Mouse (Mus musculus) urinary bladder, postnatal 10 days (tissue): ENCODE results near the gene Tex29.
"Not testable (repeated sequence)": the region's sequence is repeated elsewhere in the genome, so short reads cannot be mapped to it uniquely, and the experiment has no call there.

Experiments used
- DNase-seq: peaks from one replicate; pipeline ENCODE4 v3.0.0; 2022; ENCODE audit warnings: low spot score

Tex29 gene

DNA sequence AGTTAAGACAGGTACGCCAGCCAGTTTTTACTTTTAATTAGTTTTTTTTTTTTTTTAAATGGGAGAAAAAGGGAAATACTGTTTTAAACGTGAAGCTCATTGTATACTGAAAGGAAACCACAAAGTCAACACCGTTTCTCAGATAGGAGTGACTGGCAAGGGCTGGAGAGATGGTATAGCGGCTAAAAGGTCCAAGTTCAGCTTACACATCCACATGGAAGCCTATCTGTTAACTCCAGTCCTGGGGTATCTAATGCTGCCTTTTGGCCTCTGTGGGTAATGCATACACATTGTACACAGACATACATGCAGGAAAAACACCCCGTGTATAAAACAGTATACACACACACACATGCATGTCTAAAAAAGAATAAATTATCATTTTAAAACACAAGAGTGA lies 8.3 kb upstream of the Tex29 start:
- no peak for DNase-seq

DNA sequence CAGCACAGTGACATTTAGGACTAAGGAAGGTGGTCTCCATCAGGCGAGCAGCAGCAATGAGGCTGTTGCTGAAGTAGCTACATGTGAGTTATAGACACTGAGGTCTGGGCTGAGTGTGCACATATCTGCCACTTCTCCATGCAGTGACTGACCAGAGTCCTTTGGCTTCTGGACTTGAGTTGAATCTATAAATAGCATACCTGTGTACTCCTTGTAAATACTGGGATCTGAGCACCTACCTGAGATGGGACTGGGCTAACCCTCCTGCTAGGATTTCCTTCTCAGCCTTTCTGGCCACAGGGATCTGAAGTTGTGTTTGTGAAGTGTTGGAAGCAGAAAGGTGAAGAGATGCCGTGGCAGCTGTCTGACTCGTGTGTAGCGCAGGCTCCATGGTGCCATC lies 7.1 kb upstream of the Tex29 start:
- no peak for DNase-seq

DNA sequence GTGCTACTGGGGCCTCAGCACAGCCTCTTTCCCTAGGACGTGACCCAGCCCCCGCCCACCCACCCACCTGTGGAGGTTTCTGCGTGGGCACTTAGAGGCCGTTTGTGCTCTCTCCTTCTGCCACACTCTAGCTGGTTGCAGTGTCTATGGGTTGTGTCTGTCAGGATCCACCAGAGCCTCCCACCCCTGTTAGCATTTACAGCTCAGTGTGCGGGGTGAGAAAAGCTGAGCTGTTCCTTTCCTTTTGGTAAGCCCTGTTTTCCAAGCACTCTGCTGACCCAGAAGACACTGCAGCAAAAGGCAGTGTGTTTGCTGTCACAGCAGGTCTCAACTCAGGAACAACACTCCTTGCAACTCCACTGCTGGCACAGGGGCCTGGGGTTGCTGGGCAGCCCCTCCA lies 6.1 kb upstream of the Tex29 start:
- no peak for DNase-seq

DNA sequence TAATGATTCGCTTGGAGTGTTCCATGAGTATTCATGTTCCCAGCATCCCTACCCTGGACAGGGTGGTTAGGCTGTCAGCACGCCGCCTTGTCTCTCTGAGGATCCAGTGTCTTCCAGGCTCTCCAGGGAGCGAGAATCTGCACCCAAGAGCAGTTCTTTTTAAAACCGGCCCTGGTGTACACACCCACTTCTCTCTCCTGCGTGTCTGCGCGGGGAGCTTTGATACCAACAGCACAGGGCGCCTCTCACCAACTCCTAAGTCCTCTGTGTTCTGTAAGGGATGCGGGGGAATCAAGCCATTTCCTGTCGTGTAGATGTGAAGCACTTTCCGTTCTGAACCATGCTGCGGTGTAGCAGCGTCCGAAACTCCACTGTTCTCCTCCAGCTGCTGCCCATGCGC lies 5.6 kb upstream of the Tex29 start:
- no peak for DNase-seq

DNA sequence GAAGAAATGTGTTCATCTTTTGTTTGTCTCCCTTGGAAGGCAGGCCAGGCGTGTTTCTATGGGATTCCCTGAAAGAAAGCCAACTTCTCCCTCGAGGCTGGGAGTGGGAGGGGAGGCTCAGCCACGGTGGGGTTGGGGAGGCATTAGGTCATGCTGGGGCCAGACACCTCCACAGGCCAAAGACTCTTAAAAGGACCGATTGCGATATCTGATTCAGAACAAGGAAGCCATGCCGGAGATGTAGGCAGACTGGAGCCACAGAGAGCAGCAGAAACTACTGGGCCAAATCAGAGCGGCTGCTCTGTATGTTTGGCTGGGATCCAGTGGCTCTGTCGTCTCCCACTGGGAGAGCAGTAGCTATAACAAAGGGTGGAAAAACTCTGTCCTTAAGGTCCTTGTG lies 1.3 kb downstream of the Tex29 start:
- DNase-seq = no peak

DNA sequence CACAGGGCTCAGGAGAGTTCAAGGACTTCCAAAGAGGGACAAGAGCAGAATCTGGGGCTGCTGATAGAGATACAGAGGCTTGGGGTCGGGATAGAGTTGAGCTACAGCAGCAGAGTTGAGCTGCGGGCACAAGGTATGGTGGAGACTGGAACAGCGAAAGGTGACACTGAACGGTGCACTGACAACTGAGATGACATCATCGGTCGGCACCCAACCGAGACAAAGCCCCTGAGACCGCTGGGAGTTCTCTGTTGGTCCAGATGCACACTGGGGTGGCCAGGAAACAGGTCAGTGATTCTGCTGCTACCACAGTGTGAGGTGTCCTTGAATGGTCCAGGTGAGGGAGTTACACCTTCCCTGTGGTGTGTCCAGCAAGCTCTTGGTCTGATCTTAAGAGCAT lies 2.5 kb downstream of the Tex29 start:
- DNase-seq = no peak

DNA sequence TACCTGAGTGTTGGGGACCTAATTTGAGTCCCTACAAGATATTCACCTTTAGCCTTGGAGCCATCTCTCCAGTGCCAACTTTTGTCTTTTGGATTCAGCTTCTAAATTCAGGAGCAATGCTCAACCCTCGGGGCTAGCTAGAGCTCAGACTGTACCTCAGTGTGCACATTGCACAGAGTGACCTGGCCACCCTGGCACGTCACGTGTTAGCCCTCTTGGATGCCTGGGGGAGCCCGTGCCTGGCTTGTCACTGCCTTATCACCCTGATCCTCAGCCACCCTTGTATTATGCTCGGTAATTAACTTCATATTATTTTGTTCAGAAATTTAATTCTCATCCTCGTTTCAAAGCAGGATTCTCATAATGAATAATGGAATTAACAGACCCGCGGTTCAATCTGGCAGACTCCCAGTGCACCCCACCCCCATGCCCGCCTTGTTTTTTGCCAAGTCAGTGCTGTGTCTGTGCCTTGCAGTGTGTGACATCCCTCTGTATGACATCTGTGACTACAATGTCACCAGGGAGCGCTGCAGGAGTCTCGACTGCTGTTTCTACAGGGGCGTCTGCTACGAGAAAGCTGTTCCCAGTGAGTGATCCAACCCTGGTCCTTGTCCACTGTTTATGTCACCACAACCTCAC lies 3.5 kb downstream of the Tex29 start:
- DNase-seq = no peak

DNA sequence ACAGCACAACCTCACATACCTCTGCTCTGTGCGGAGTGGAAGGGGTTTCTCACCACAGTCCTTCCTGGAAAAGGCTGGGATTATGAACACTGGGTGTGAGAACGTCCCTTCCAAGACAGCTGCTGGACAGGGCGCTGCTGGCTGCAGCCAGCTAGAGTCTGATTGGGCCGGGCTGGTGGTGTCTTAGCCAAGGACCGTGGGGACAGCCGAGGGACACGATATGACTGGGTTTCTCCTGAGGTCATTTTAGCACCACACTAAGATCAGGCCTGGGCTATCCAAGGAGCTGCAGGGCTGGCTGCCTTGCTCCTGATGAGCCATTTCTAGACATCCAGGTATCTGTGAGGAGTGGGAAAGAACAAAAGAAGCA lies 4.0 kb downstream of the Tex29 start:
- DNase-seq = no peak

DNA sequence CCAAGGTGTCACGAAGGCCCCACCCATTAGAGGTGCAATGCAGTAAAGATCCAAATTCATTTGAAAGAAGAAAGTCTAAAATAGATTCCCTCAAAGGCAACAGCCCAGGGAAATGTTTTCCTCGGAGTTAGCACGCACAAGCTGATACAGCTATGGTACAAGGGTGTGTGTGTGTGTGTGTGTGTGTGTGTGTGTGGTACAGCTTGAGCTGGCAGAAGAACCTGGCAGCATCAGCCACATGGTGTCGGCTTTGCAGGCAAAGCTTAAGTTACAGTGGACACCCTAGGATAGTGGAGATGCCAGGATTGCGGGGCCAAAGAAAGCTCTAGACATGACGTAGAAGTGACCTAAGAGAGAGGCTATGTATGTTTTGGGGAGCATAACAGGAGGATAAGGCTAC lies 6.5 kb downstream of the Tex29 start:
- DNase-seq = no peak

DNA sequence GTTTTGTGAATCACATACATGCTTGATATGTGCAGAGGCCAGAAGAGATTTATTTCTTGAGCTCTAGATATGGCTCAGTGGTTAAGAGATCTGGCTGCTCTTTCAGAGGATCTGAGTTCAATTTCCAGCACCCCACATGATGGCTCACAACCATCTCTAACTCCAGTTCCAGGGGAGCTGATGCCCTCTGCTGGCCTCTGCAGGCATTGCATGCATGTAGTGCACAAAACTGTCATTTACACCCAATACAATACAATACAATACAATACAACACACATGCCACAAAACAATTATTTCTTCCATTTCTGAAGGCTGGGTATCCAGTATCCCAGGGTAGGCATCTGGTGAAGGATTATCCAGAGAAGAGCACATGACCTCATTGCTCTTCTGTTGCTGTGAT lies 27.6 kb downstream of the Tex29 start:
- DNase-seq = no peak

DNA sequence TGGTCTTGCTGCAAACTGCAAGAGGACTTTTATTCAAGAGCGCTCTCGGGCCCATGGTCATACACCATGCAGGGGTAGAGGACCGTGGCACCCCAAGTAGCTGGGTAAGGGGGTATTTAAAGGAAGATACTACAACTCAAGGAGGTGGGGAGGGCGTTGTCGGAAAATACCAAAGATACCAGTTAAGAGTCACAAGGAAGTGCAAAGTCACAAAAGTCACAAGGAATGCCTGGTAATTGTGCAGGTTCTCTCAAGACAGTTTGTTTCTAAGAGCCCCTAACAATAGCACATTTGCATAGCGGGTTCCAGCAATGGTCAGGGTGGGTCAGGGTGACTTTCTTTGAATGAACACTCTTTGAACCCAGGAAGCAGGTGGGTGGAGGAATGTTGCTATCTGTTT lies 34.0 kb downstream of the Tex29 start:
- not testable (repeated sequence) for DNase-seq

DNA sequence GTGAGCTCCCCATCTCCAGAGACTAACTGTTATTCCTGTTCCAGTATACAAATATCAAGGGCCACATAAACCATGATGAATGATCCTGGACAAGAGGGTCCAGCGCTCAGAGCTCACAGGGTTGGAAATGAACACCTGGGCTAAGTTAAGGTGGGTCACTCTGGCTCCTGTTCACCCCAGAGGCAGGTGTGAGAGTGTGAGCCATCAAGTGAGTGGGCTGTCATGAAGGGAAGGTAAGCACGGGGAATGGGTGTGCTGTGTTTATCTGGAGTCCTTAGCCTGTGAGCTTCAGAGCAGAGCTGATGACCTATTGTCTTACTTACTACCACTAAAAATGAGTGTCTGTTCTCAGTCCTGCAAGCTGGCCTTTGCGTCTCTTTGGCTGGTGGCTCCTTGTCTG lies 44.4 kb downstream of the Tex29 start:
- DNase-seq = no peak

DNA sequence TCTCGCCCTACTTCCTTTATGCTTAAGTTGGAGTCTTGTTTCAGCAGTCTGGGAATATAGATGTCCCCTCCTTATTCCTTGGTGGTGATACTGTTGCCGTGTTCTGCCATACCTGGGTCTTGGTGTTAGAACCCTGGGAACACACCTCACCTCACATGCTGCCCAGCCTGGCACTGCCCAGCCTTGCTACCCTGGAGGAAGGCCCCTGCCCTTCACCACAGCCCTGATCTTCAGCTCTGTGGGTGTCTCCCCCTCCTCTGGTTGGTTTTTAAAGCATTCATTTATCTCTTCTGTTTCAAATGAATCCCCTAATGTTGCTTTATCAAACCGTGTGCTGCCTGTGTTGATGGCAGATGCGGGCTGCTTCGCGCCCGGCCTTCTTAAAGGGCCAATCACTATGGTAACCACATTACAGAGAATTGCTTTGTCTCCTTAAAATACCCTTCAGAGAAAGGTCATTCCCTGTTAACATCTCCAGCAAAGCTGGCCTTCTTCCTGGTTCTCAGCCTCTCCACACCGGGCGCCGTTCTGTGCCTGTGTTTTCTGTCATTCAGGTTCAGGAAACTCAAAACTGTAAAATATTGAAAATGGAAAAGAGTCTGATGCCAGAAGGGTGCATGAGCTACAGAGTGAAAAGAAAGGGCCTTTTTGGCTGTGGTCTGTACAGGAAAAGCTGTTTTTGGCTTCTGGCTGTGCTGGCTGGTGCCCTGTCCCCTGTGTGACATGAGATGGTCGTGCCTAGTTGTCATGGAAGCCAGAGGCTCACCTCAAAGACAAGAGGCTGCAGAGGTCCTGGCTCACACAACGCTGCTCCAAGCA lies 45.8 kb downstream of the Tex29 start:
- DNase-seq = no peak

DNA sequence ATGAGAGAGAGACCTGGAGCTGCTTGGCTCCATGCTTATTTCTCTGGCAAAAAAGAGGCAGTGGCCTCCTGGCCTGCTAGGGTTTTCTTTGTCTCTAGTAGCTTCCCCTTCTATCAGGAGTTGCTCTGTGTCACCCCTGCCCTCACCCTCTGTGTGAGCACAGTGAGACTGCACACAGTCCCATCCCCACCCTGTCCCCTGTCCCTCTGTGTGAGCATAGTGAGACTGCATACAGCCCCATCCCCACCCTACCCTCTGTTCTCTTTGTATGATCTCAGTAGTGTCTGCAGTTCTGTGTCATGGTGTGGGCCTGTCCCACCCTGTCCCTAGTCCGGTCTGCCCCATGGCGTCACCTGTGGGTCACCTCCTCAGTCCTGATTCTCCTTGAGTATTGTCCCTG lies 46.5 kb downstream of the Tex29 start:
- no peak for DNase-seq

DNA sequence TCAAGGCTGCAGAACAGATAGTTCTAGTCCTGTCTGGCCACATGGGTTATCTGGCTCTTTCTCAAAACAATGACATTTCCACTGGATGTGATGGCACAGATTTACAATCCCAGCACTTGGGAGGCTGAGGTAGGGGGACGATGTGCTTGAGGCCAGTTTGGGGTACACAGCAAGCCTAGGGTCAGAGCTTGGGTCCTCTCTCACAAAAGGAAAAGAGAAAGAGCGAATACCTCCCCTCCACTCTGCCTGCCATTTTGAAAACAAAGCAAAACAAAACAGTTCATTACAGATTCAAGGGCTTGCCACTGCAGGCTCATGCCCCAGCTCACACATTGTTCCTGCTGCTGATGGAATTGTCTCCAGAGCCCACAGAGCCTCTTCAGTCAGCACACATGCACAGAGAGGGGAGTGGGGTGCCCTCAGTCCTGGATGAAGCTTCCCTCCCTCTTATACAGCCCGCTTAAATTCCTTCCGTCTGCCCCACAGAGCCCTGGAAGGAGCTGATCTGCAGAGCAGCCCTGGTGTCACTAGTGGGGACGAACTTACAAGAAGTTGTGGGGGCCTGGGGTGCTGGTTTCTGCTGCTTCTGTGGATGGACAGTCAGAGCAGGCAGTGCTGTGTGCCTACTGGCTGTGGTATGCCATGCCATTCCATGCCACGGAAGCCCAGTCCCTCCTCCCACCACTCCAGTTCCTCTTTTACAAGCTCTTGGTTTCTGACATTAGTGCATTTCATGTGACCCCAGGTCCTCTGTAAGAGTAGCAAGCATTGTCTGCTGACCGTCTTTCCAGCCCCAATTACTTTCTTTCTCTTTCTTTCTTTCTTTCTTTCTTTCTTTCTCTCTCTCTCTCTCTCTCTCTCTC lies 49.1 kb downstream of the Tex29 start:
- DNase-seq = no peak

DNA sequence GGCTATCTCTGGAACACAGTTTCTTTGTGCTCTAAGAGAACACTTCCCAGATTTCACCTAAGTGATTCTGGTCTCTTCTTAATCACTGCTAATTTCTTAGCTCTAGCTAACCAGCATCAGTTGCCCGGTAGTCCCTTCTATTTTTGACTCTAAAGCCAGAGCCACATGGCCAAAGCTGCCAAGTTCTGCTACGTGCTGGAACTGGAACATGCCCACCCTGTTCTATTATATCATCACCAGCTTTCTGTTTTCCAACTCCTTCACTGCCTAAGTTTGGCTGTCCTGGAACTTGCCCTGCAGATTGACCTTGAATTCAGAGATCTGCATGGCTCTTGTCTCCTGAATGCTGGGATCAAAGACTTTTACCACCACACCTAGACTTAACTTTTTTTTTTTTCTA lies 52.5 kb downstream of the Tex29 start:
- no peak for DNase-seq

DNA sequence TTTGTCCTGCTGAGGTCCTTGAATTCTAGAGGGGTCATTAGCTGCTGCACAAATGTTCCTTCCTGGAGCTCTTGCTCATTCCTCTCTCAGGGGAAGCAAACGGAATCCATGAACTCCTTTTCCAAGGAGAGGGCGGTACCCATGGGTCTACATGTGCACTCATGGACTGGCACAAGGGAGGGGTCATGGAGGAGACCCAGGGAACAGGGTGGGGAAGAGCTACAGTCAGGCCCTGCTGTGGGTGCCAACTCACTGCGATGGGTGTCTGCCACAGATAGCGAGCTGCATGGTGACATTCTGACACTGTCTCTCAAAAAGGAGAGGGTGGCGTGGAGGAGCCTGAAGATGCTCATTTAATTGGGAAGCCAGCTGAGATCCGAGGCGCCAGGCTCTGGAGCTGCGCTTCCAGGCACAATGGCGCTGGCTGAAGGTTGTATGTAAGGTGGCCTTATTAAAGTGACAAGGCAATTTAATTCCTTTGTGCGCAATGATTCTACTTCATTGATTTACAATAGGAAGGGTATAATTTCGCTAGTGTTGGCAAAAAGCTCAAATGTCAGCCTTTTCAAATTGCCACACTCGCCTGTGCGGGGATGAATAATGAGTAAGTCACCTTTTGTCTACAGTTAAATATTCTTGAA lies 55.9 kb downstream of the Tex29 start:
- no peak for DNase-seq

DNA sequence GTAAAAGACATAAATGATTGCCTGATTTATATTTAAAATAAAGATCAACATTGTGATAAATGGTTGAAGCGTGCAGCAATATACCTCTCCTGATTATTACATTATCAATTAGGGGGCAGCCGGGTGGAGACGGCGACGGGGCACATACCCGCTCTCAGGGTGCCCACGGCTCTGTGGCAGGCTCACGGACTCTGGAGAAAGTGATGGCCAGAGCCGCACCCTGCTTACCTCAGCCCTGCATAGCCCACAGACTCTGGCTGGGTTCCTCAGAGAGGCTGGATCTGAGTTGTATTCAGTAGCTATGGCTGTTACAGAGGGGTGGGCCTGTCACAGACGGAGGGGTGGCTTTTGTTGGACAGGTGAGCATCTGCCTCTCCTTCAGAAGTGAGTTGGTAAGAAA lies 56.4 kb downstream of the Tex29 start:
- no peak for DNase-seq

DNA sequence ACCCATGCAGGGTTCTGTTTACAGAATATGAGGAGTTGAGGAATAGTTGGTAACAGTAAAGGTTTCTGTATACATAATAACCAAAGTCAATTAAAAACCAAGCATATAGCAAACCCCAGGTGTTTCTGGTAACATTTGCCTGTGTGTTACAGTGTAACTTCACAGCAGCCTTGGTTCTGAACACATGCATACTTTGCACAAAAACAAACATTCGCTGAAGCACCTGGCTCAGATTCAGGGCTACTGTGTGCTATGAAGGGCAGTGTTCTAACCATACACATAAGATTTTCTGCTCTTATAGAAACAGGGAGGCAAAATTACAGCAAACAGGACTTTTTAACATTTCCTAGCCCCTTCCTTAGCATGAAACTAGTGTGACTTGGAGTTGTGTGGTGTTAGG lies 58.5 kb downstream of the Tex29 start:
- no peak for DNase-seq
